Mouse (Mus musculus) stomach, postnatal 0 days (tissue): ENCODE data around the gene Adgrd1. TPM values are rescaled to one million over a fixed set of nuclear protein-coding genes. Genes with fewer than 3 reads are reported as not detected.

Source experiments
- ATAC-seq: fragments of 200-750 bp; cut with Nextera tagmentation; 2 replicates; pipeline ENCODE4 v1.8.0; 2017; ENCODE audit not compliant: low FRiP score, low TSS enrichment
- DNase-seq: peaks from one replicate; pipeline ENCODE4 v3.0.0-alpha.2; 2016; ENCODE audit warnings: low spot score
- H3K27ac ChIP-seq: fragments of 300-500 bp; sonication (generic); replicated peaks from 2 replicates; pipeline ENCODE4 v1.5.1; 2014; ENCODE audit warnings: mild to moderate bottlenecking, control low read depth
- H3K27me3 ChIP-seq: fragments of 300-500 bp; sonication (generic); 2 replicates; pipeline ENCODE4 v1.6.1; 2014; ENCODE audit warnings: low read length; ENCODE audit not compliant: control insufficient read depth, insufficient read depth
- H3K36me3 ChIP-seq: fragments of 300-500 bp; sonication (generic); 2 replicates; pipeline ENCODE4 v1.6.1; 2014; ENCODE audit warnings: low read length, mixed read lengths; ENCODE audit not compliant: control insufficient read depth, insufficient read depth
- H3K4me1 ChIP-seq: fragments of 300-500 bp; sonication (generic); replicated peaks from 2 replicates; pipeline ENCODE4 v1.6.1; 2014; ENCODE audit warnings: antibody characterized with exemption; ENCODE audit not compliant: control insufficient read depth, insufficient read depth
- H3K4me2 ChIP-seq: fragments of 300-500 bp; sonication (generic); replicated peaks from 2 replicates; pipeline ENCODE4 v1.6.1; 2014; ENCODE audit warnings: low read depth, mild to moderate bottlenecking, control low read depth, moderate library complexity
- H3K4me3 ChIP-seq: fragments of 300-500 bp; sonication (generic); 2 replicates; pipeline ENCODE4 v1.5.1; 2014; ENCODE audit warnings: low read depth, low read length, control low read depth
- H3K9ac ChIP-seq: fragments of 300-500 bp; sonication (generic); 2 replicates; pipeline ENCODE4 v1.6.1; 2014; ENCODE audit warnings: mild to moderate bottlenecking, low read length, control low read depth, mixed read lengths
- H3K9me3 ChIP-seq: fragments of 300-500 bp; sonication (generic); 2 replicates; pipeline ENCODE4 v1.6.1; 2016; ENCODE audit warnings: low read length; ENCODE audit not compliant: control insufficient read depth
- CTCF ChIP-seq: IDR thresholded peaks from 2 replicates; pipeline ENCODE4 v1.5.1; 2016; ENCODE audit warnings: antibody characterized with exemption, low read depth, mild to moderate bottlenecking, moderate library complexity
- EP300 ChIP-seq: optimal IDR thresholded peaks from 2 replicates; pipeline ENCODE3; 2016; ENCODE audit warnings: antibody characterized with exemption
- WGBS: fragments of 180-500 bp; shearing (Covaris S2); extraction: QIAGEN DNeasy Blood & Tissue Kit; methylation state at CpG from one replicate; pipeline ENCODE4 v1.1.7; 2014; 5-methylcytosine and 5-hydroxymethylcytosine counted together
- polyA plus RNA-seq: library from polyadenylated mRNA; unstranded; fragments of >200 nt; fragmentation: Nextera tagmentation; extraction: Ambion mirVana; gene quantifications from 2 replicates; pipeline ENCODE4 v1.2.1, GENCODE M21; 2015

The Adgrd1 gene
- polyA plus RNA-seq, 1 experiment from 2014 or later = 3.7 TPM

GRCm38 (mm10) chr5:129066541-129067230 is 29.9 kb upstream of the Adgrd1 start:
- Histone ChIP-seq H3K4me2 (no peak overlapping the region), H3K4me3 (no peak overlapping the region), H3K36me3 (no peaks in the 10 kb centered on the region), H3K4me1 (no peaks in the 10 kb centered on the region), H3K27me3 (no peaks in the 10 kb centered on the region), H3K9ac (no peak overlapping the region), H3K27ac (peak overlapping the region; percentile 69), H3K9me3 (no peaks in the 10 kb centered on the region)
- ATAC-seq (peak; percentile 10; the same call in 1 of the 2 replicates), DNase-seq (no peak)
- WGBS = 70% methylated on average over 8 of the region's 8 CpGs
- TF ChIP-seq EP300 (no peak), CTCF (no peak)

GRCm38 (mm10) chr5:129067231-129067834 is 29.2 kb upstream of the Adgrd1 start:
- TF ChIP-seq EP300 (no peak), CTCF (no peak)

GRCm38 (mm10) chr5:129071761-129072280 is 24.7 kb upstream of the Adgrd1 start:
- Histone ChIP-seq H3K4me1 (no peaks in the 10 kb centered on the region), H3K4me2 (no peak overlapping the region), H3K4me3 (no peak overlapping the region), H3K9me3 (no peaks in the 10 kb centered on the region), H3K36me3 (no peaks in the 10 kb centered on the region), H3K27ac (no peak overlapping the region), H3K27me3 (no peaks in the 10 kb centered on the region), H3K9ac (no peak overlapping the region)
- no peak for TF ChIP-seq EP300
- DNase-seq = no peak
- 48% methylated on average over 14 of the region's 14 CpGs for WGBS
- ATAC-seq = no peak

More at GRCm38 (mm10) chr5:129067231-129067834, 29.2 kb upstream of the Adgrd1 start:
- ATAC-seq (peak; percentile 22; the same call in 1 of the 2 replicates), DNase-seq (no peak)
- no peaks in the 10 kb centered on the region for H3K4me1 ChIP-seq
- H3K9ac ChIP-seq = no peak overlapping the region
- H3K36me3 ChIP-seq = no peaks in the 10 kb centered on the region
- H3K4me2 ChIP-seq = no peak overlapping the region
- H3K4me3 ChIP-seq = no peak overlapping the region
- peak overlapping the region; percentile 69 for H3K27ac ChIP-seq
- no peaks in the 10 kb centered on the region for H3K9me3 ChIP-seq
- H3K27me3 ChIP-seq = no peaks in the 10 kb centered on the region
- 43% methylated on average over 13 of the region's 13 CpGs for WGBS

GRCm38 (mm10) chr5:129073404-129073803 is 23.1 kb upstream of the Adgrd1 start:
- Histone ChIP-seq H3K9ac (no peak overlapping the region), H3K27ac (no peak overlapping the region), H3K27me3 (no peaks in the 10 kb centered on the region), H3K36me3 (no peaks in the 10 kb centered on the region), H3K4me2 (no peak overlapping the region), H3K4me1 (no peaks in the 10 kb centered on the region), H3K4me3 (no peak overlapping the region), H3K9me3 (no peaks in the 10 kb centered on the region)
- WGBS = 55% methylated on average over 6 of the region's 6 CpGs
- no peak for TF ChIP-seq EP300
- no peak for TF ChIP-seq CTCF
- no peak for DNase-seq
- ATAC-seq = no peak

GRCm38 (mm10) chr5:129076098-129076497 is 20.5 kb upstream of the Adgrd1 start:
- no peak for TF ChIP-seq CTCF
- TF ChIP-seq EP300 = no peak
- Histone ChIP-seq H3K9ac (no peak overlapping the region), H3K36me3 (no peaks in the 10 kb centered on the region), H3K4me3 (no peak overlapping the region), H3K4me1 (no peaks in the 10 kb centered on the region), H3K27me3 (no peaks in the 10 kb centered on the region), H3K4me2 (no peak overlapping the region), H3K27ac (no peak overlapping the region), H3K9me3 (no peaks in the 10 kb centered on the region)
- DNase-seq (no peak), ATAC-seq (no peak)
- 76% methylated on average over 6 of the region's 6 CpGs for WGBS

GRCm38 (mm10) chr5:129077240-129077639 is 19.3 kb upstream of the Adgrd1 start:
- H3K9ac ChIP-seq = no peak overlapping the region
- no peaks in the 10 kb centered on the region for H3K4me1 ChIP-seq
- H3K9me3 ChIP-seq = no peaks in the 10 kb centered on the region
- TF ChIP-seq EP300 = no peak
- no peak for TF ChIP-seq CTCF
- no peak overlapping the region for H3K4me3 ChIP-seq
- H3K27me3 ChIP-seq = no peaks in the 10 kb centered on the region
- H3K36me3 ChIP-seq = no peaks in the 10 kb centered on the region
- 89% methylated on average over 5 of the region's 5 CpGs for WGBS
- DNase-seq (no peak), ATAC-seq (no peak)
- no peak overlapping the region for H3K4me2 ChIP-seq
- H3K27ac ChIP-seq = no peak overlapping the region
